Mouse (Mus musculus) MEL (cell line): ENCODE results near the gene Ubtd2. TPM values are rescaled to one million over a fixed set of nuclear protein-coding genes. Genes with fewer than 3 reads are reported as not detected.

Source experiments
- DNase-seq: peaks from one replicate; pipeline ENCODE4 v3.0.0; 2011; ENCODE audit warnings: low read depth, low spot score
- H3K27ac ChIP-seq: 2 replicates; pipeline ENCODE4 v1.5.1; 2012; ENCODE audit warnings: low read depth, mild to moderate bottlenecking, control low read depth, low read length, moderate library complexity; ENCODE audit not compliant: control insufficient read depth
- H3K27me3 ChIP-seq, 2 experiments: fragments of 150-350 bp in 1 of 2; sonication (generic) in 1 of 2; 2 replicates each; pipeline ENCODE4 v1.6.1; 2012; ENCODE audit warnings: low read length in 2 of 2, mild to moderate bottlenecking in 2 of 2, improper control_type of control experiment in 1 of 2, moderate library complexity in 1 of 2; ENCODE audit not compliant: insufficient read depth in 2 of 2, control insufficient read depth in 1 of 2
- H3K36me3 ChIP-seq, 2 experiments: 2 replicates each; pipeline ENCODE4 v1.6.1; 2012 to 2014; ENCODE audit warnings: low read length in 2 of 2, improper control_type of control experiment in 1 of 2, inconsistent platforms in 1 of 2, mild to moderate bottlenecking in 1 of 2; ENCODE audit not compliant: insufficient read depth in 2 of 2, control insufficient read depth in 1 of 2
- H3K4me1 ChIP-seq, 2 experiments: fragments of 150-350 bp in 1 of 2; sonication (generic) in 1 of 2; 2 replicates each; pipeline ENCODE4 v1.6.1; 2012; ENCODE audit warnings: low read length in 2 of 2, improper control_type of control experiment in 1 of 2, mild to moderate bottlenecking in 1 of 2; ENCODE audit not compliant: insufficient read depth in 2 of 2, control insufficient read depth in 1 of 2
- H3K4me3 ChIP-seq, 2 experiments: fragments of 150-350 bp in 1 of 2; sonication (generic) in 1 of 2; 2 replicates each; pipeline ENCODE4 v1.5.1; 2012; ENCODE audit warnings: low read depth in 2 of 2, low read length in 2 of 2, mild to moderate bottlenecking in 2 of 2, moderate library complexity in 2 of 2, control low read depth in 1 of 2, improper control_type of control experiment in 1 of 2; ENCODE audit not compliant: control insufficient read depth in 1 of 2, insufficient read depth in 1 of 2
- H3K79me2 ChIP-seq: 2 replicates; pipeline ENCODE4 v1.6.1; 2012; ENCODE audit warnings: mild to moderate bottlenecking, low read length, moderate library complexity; ENCODE audit not compliant: control insufficient read depth, poor library complexity, insufficient read depth
- H3K9ac ChIP-seq: 2 replicates; pipeline ENCODE4 v1.6.1; 2012; ENCODE audit warnings: low read depth, mild to moderate bottlenecking, control low read depth, low read length, moderate library complexity; ENCODE audit not compliant: control insufficient read depth, poor library complexity, severe bottlenecking
- H3K9me3 ChIP-seq: fragments of 150-350 bp; sonication (generic); replicated peaks from 2 replicates; pipeline ENCODE4 v1.6.1; 2012; ENCODE audit warnings: mild to moderate bottlenecking, low read length, improper control_type of control experiment, moderate library complexity; ENCODE audit not compliant: insufficient read depth
- BHLHE40 ChIP-seq: IDR thresholded peaks from 2 replicates; pipeline ENCODE4 v1.6.1; 2012; ENCODE audit warnings: low read depth, mild to moderate bottlenecking, inconsistent platforms, low read length, improper control_type of control experiment, borderline replicate concordance
- CHD2 ChIP-seq: IDR thresholded peaks from 2 replicates; pipeline ENCODE4 v1.6.1; 2011; ENCODE audit warnings: low read length, improper control_type of control experiment
- CTCF ChIP-seq, 3 experiments: IDR thresholded peaks in 2 of 3; conservative IDR thresholded peaks in 1 of 3; 2 replicates each; pipeline ENCODE4 v1.5.1; 2011 to 2012; ENCODE audit warnings: low read length in 3 of 3, low read depth in 2 of 3, mild to moderate bottlenecking in 2 of 3, improper control_type of control experiment in 1 of 3, inconsistent platforms in 1 of 3, mixed read lengths in 1 of 3, moderate library complexity in 1 of 3; ENCODE audit not compliant: control insufficient read depth in 1 of 3, insufficient read depth in 1 of 3, poor library complexity in 1 of 3, severe bottlenecking in 1 of 3
- ELF1 ChIP-seq: IDR thresholded peaks from 2 replicates; pipeline ENCODE4 v1.6.1; 2014; ENCODE audit warnings: low read depth, mild to moderate bottlenecking, inconsistent platforms, low read length, improper control_type of control experiment, moderate library complexity
- ETS1 ChIP-seq: IDR thresholded peaks from 2 replicates; pipeline ENCODE4 v1.6.1; 2012; ENCODE audit warnings: low read depth, mild to moderate bottlenecking, inconsistent platforms, low read length, improper control_type of control experiment, moderate library complexity
- GABPA ChIP-seq: IDR thresholded peaks from 2 replicates; pipeline ENCODE4 v1.6.1; 2012; ENCODE audit warnings: low read depth, mild to moderate bottlenecking, inconsistent platforms, low read length, improper control_type of control experiment, moderate library complexity
- GATA1 ChIP-seq: IDR thresholded peaks from 2 replicates; pipeline ENCODE4 v1.6.1; 2011; ENCODE audit warnings: low read depth, low read length, improper control_type of control experiment
- HCFC1 ChIP-seq: IDR thresholded peaks from 2 replicates; pipeline ENCODE4 v1.6.1; 2012; ENCODE audit warnings: low read depth, mild to moderate bottlenecking, inconsistent platforms, low read length, improper control_type of control experiment, moderate library complexity
- MAFK ChIP-seq: IDR thresholded peaks from 2 replicates; pipeline ENCODE4 v1.6.1; 2011; ENCODE audit warnings: low read depth, mild to moderate bottlenecking, low read length, improper control_type of control experiment, borderline replicate concordance
- MAX ChIP-seq: IDR thresholded peaks from 2 replicates; pipeline ENCODE4 v1.6.1; 2011; ENCODE audit warnings: low read length, improper control_type of control experiment
- MAZ ChIP-seq: IDR thresholded peaks from 2 replicates; pipeline ENCODE4 v1.6.1; 2012; ENCODE audit warnings: low read depth, mild to moderate bottlenecking, inconsistent platforms, low read length, improper control_type of control experiment
- MEF2A ChIP-seq: IDR thresholded peaks from 2 replicates; pipeline ENCODE4 v1.6.1; 2014; ENCODE audit warnings: low read depth, mild to moderate bottlenecking, inconsistent platforms, low read length, improper control_type of control experiment; ENCODE audit not compliant: poor library complexity, insufficient replicate concordance, severe bottlenecking; ENCODE audit errors: extremely low read depth
- MYC ChIP-seq: IDR thresholded peaks from 2 replicates; pipeline ENCODE4 v1.6.1; 2011; ENCODE audit warnings: low read depth, mild to moderate bottlenecking, low read length, improper control_type of control experiment, moderate library complexity
- NRF1 ChIP-seq: IDR thresholded peaks from 2 replicates; pipeline ENCODE4 v1.6.1; 2014; ENCODE audit warnings: low read depth, mild to moderate bottlenecking, inconsistent platforms, low read length, improper control_type of control experiment, moderate library complexity; ENCODE audit not compliant: poor library complexity, insufficient read depth, severe bottlenecking
- POLR2A ChIP-seq, 2 experiments: IDR thresholded peaks; 2 replicates each; pipeline ENCODE4 v1.6.1; 2011 to 2012; ENCODE audit warnings: low read length in 2 of 2, mild to moderate bottlenecking in 2 of 2, control low read depth in 1 of 2, improper control_type of control experiment in 1 of 2, low read depth in 1 of 2, moderate library complexity in 1 of 2; ENCODE audit not compliant: control insufficient read depth in 1 of 2, insufficient read depth in 1 of 2, poor library complexity in 1 of 2
- RCOR1 ChIP-seq: IDR thresholded peaks from 2 replicates; pipeline ENCODE4 v1.6.1; 2012; ENCODE audit warnings: low read depth, mild to moderate bottlenecking, inconsistent platforms, low read length, improper control_type of control experiment
- SIN3A ChIP-seq: IDR thresholded peaks from 2 replicates; pipeline ENCODE4 v1.6.1; 2012; ENCODE audit warnings: low read length, improper control_type of control experiment, inconsistent platforms
- TBP ChIP-seq: IDR thresholded peaks from 2 replicates; pipeline ENCODE4 v1.8.0; 2011; ENCODE audit warnings: low read depth, low read length, improper control_type of control experiment
- TCF12 ChIP-seq: IDR thresholded peaks from 2 replicates; pipeline ENCODE4 v1.6.1; 2014; ENCODE audit warnings: low read depth, mild to moderate bottlenecking, inconsistent platforms, low read length, improper control_type of control experiment, moderate library complexity
- USF1 ChIP-seq: IDR thresholded peaks from 2 replicates; pipeline ENCODE4 v1.6.1; 2014; ENCODE audit warnings: low read depth, mild to moderate bottlenecking, inconsistent platforms, low read length, improper control_type of control experiment, moderate library complexity
- USF2 ChIP-seq, 2 experiments: IDR thresholded peaks; 2 replicates each; pipeline ENCODE4 v1.6.1; 2011 to 2012; ENCODE audit warnings: improper control_type of control experiment in 2 of 2, low read length in 2 of 2, borderline replicate concordance in 1 of 2, inconsistent platforms in 1 of 2, low read depth in 1 of 2, mild to moderate bottlenecking in 1 of 2; ENCODE audit not compliant: insufficient read depth in 1 of 2
- ZC3H11A ChIP-seq: IDR thresholded peaks from 2 replicates; pipeline ENCODE4 v1.6.1; 2012; ENCODE audit warnings: low read depth, mild to moderate bottlenecking, inconsistent platforms, low read length, improper control_type of control experiment
- ZNF384 ChIP-seq: IDR thresholded peaks from 2 replicates; pipeline ENCODE4 v1.6.1; 2012; ENCODE audit warnings: low read depth, mild to moderate bottlenecking, inconsistent platforms, low read length, improper control_type of control experiment
- polyA plus RNA-seq, 2 experiments: library from polyadenylated mRNA; stranded (reverse) in 1 of 2; unstranded in 1 of 2; fragments of >175 nt in 1 of 2; fragments of >200 nt in 1 of 2; gene quantifications; 2 replicates each; pipeline versions ENCODE4 v1.2.1 to v1.2.4; 2012; ENCODE audit warnings: low replicate concordance in 2 of 2, low read depth in 1 of 2; ENCODE audit not compliant: insufficient read length in 2 of 2, insufficient read depth in 1 of 2, missing spikeins in 1 of 2
- total RNA-seq: library from RNA; depleted of rRNA; stranded (reverse); fragments of 300-350 nt; gene quantifications from 2 replicates; pipeline ENCODE4 v1.2.3, GENCODE M21; 2012

Ubtd2 gene
- total and polyA plus RNA-seq, 3 experiments, result 25.7 to 28.7 TPM; not detected in 1

DNA sequence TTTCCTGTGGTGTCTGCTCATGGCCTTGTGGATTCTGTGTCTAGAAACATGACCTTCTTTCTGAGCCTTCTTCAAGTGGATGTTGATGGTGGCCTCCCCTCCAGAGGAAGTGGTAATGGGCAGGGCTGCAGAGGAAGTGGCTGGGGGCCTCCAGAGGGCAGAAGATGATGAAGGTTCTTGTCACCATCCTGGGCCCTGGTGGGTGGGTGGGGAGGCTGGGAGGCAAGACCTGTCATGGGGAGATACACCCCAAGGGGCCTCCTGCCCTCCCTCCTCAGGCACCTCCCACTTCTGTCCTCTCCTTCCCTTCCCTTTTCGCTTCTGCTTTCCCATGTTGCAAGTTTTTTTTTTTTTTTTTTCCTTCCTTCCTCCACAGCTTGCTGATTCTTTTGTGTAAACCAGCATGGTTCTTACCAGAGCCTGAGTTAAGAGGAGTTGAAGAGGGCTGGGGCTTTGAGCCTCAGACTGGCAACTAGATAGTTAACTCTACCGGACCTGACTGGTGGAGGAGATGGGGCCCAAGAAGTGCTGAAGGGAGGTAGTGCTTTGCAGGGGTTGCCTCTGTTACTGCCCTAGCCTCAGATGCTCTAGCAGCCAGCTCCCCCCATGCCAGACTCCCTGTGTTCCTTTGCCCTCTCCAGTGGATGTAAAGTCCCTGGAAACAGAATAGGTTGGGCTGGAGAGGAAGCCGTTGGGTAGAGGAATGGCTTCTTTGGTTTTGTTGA lies 87.7 kb downstream of the Ubtd2 start (continued):
- TF ChIP-seq POLR2A (IDR thresholded peaks at IDR 0.05; ENCODE audit: control insufficient read depth in 1 of 2, insufficient read depth in 1 of 2, low read depth in 1 of 2, low read length in 2 of 2, poor library complexity in 1 of 2) (peak in 1 of 2 experiments; percentile 73; a peak in 2 of 4 replicates), MAZ (peak; percentile 84), ETS1 (peak; percentile 75; the same call in 1 of the 2 replicates), ZC3H11A (no peak), GATA1 (no peak)

DNA sequence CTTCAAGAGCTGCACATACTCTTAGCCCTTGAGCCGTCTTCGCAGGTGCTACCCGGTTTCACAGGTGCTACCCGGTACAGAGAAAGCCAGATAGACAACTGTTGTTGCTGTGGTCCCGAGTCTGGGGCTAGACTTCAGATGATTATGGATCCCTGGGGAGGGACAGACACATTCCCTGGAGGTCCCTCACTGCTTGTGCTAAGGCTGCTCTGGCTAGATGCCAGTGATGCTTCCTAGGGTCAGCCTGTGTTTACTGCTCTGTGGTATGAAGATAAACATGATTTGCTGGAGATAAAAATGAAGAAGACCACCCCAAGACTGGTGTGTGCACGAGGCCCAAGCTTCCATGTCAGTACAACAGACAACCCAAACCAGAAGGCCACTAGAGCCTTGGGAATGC lies 88.9 kb downstream of the Ubtd2 start:
- TF ChIP-seq ZNF384 (no peak), USF2 (IDR thresholded peaks at IDR 0.05; ENCODE audit: borderline replicate concordance in 1 of 2, insufficient read depth in 1 of 2, low read depth in 1 of 2, low read length in 2 of 2) (no peak), CHD2 (no peak), MEF2A (no peak), TBP (no peak), MAX (no peak)
- no peak overlapping the region for H3K9ac ChIP-seq
- H3K36me3 ChIP-seq, result peaks cover 0 to 29% of the 10 kb centered on the region in 2 experiments; a peak in 2 of 4 replicates
- peaks cover 19 to 34% of the 10 kb centered on the region in 2 experiments for H3K4me1 ChIP-seq
- no peak overlapping the region for H3K4me3 ChIP-seq
- no peaks in the 10 kb centered on the region; the same call in 1 of the 2 replicates for H3K79me2 ChIP-seq
- peak overlapping the region; percentile 96; the same call in 1 of the 2 replicates for H3K27ac ChIP-seq
- no peak for DNase-seq
- H3K27me3 ChIP-seq, result no peaks in the 10 kb centered on the region
- H3K9me3 ChIP-seq, result no peaks in the 10 kb centered on the region

DNA sequence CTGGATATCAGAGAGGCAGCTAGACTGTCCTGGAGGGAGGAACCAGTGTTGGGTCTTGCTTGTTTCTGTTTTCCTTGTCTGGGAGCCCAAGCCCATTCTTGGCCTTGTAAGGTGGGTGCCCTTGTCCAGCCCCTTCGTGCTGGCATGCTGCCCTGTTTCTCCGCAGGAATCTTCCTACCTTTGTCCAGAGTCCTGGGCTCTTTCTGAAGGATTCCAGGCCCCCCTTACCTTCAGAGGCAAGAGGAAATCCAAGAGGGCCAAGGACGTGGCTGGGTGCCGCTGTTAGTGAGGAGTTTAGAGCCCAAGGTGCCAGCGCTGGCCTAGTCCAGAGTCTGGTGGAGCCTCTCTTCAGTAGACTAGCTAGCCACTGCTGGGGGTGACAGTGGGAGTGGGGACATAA lies 89.3 kb downstream of the Ubtd2 start:
- H3K27ac ChIP-seq, result no peak overlapping the region
- H3K36me3 ChIP-seq, result peaks cover 0 to 26% of the 10 kb centered on the region in 2 experiments; a peak in 2 of 4 replicates
- no peak overlapping the region for H3K4me3 ChIP-seq
- no peaks in the 10 kb centered on the region for H3K27me3 ChIP-seq
- no peak overlapping the region for H3K9ac ChIP-seq
- no peaks in the 10 kb centered on the region; the same call in 1 of the 2 replicates for H3K79me2 ChIP-seq
- H3K4me1 ChIP-seq, result peaks cover 19 to 31% of the 10 kb centered on the region in 2 experiments
- DNase-seq, result no peak
- no peaks in the 10 kb centered on the region for H3K9me3 ChIP-seq
- TF ChIP-seq MAFK (no peak), ZNF384 (no peak), NRF1 (no peak), MAX (no peak), SIN3A (no peak), TBP (no peak), GATA1 (no peak), USF1 (no peak), MYC (no peak), GABPA (no peak), MEF2A (no peak), BHLHE40 (no peak), ELF1 (no peak), CTCF (IDR thresholded peaks at IDR 0.05 in 2 of 3, conservative IDR thresholded peaks at IDR 0.05 in 1 of 3; ENCODE audit: control insufficient read depth in 1 of 3, insufficient read depth in 1 of 3, low read depth in 2 of 3, low read length in 3 of 3, poor library complexity in 1 of 3, severe bottlenecking in 1 of 3) (no peak), HCFC1 (no peak), RCOR1 (no peak), POLR2A (IDR thresholded peaks at IDR 0.05; ENCODE audit: control insufficient read depth in 1 of 2, insufficient read depth in 1 of 2, low read depth in 1 of 2, low read length in 2 of 2, poor library complexity in 1 of 2) (no peak), TCF12 (no peak)
